Mouse (Mus musculus): ENCODE measurements around the gene Ercc2. TPM values are rescaled to one million over a fixed set of nuclear protein-coding genes. Genes with fewer than 3 reads are reported as not detected.

Gene Ercc2
- polyA plus RNA-seq, 1 experiment from 2014 or later: 24.4 TPM

DNA sequence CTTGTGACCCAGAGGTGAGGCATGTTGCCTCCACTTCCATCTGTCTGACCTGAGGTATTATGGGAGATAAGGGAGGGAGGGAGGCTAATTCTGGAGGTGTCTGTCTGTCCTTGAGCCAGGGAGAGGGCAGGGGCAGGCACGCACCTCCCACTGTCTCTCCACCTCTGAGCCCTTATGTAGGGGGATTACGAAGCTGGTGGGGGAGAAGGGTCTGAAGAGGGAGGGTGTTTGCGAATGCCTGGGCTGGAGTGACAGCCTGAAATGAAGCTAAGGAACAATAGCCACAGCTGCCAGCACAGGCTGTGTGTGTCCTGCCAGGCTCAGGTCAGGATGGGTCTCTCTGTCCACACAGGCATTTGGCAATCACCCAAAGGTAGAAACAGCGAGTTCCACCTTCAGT is 19.5 kb upstream of the Ercc2 start:
- peaks cover 34% of the 10 kb centered on the region for H3K4me1 ChIP-seq (replicated peaks)
- H3K4me2 ChIP-seq: peak overlapping the region; percentile 96
- H3K4me3 ChIP-seq: no peak overlapping the region
- 34% methylated on average over 4 of the region's 4 CpGs for WGBS
- peaks cover 3% of the 10 kb centered on the region; the same call in 1 of the 2 replicates for H3K36me3 ChIP-seq
- H3K9ac ChIP-seq: no peak overlapping the region
- H3K9me3 ChIP-seq: no peaks in the 10 kb centered on the region
- no peak overlapping the region for H3K27ac ChIP-seq (replicated peaks)
- H3K27me3 ChIP-seq: peaks cover 15% of the 10 kb centered on the region
- no peak for ATAC-seq (ENCODE audit: low FRiP score, low read depth)

DNA sequence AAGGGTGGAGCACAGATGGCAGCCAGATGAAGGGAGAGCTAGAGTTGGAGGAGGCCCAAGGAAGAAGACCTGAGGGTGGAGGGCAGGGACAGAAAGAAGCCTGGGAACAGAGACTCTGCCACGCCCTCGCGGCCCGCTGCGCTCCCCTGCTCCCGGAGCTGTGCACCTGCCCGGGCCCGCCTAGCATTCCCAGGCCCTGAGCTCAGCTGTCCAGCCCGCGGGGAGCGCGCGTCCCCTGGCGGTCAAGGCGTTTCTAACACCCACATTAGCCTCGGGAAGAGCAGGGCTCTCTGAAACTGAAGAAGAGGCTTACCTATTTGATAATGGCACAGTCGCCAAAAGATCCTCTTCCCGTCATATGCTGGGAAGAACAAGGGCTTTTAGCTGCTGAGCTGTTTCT is 17.9 kb upstream of the Ercc2 start:
- Histone ChIP-seq H3K4me1 (replicated peaks) (peaks cover 24% of the 10 kb centered on the region), H3K9me3 (no peaks in the 10 kb centered on the region), H3K27me3 (peaks cover 21% of the 10 kb centered on the region), H3K4me2 (no peak overlapping the region), H3K27ac (replicated peaks) (no peak overlapping the region), H3K36me3 (no peaks in the 10 kb centered on the region), H3K4me3 (no peak overlapping the region), H3K9ac (no peak overlapping the region)
- WGBS: 4% methylated on average over 18 of the region's 18 CpGs
- no peak for ATAC-seq (ENCODE audit: low FRiP score, low read depth)

- Histone ChIP-seq H3K4me1 (replicated peaks) (peaks cover 26% of the 10 kb centered on the region), H3K4me2 (no peak overlapping the region), H3K27ac (replicated peaks) (no peak overlapping the region), H3K9me3 (no peaks in the 10 kb centered on the region), H3K27me3 (peaks cover 23% of the 10 kb centered on the region), H3K9ac (no peak overlapping the region), H3K4me3 (no peak overlapping the region), H3K36me3 (no peaks in the 10 kb centered on the region)
- ATAC-seq (ENCODE audit: low FRiP score, low read depth): no peak
- WGBS: 85% methylated on average over 4 of the region's 4 CpGs
These were observed 16.4 kb upstream of the Ercc2 start for GRCm38 (mm10) chr7:19365376-19365775.

- Histone ChIP-seq H3K27me3 (peaks cover 7% of the 10 kb centered on the region; the same call in 1 of the 2 replicates), H3K9ac (no peak overlapping the region), H3K4me1 (replicated peaks) (peaks cover 5% of the 10 kb centered on the region), H3K27ac (replicated peaks) (no peak overlapping the region), H3K9me3 (no peaks in the 10 kb centered on the region), H3K4me3 (no peak overlapping the region), H3K36me3 (no peaks in the 10 kb centered on the region), H3K4me2 (no peak overlapping the region)
- ATAC-seq (ENCODE audit: low FRiP score, low read depth): no peak
- whole genome bisulfite sequencing: 25% methylated on average over 16 of the region's 16 CpGs
These were observed 13.4 kb upstream of the Ercc2 start for GRCm38 (mm10) chr7:19368380-19368779.

GRCm38 (mm10) chr7:19369823-19370425 is 11.9 kb upstream of the Ercc2 start:
- H3K9ac ChIP-seq: peak overlapping the region; percentile 54
- peak overlapping the region; percentile 42 for H3K4me3 ChIP-seq
- H3K4me2 ChIP-seq: peak overlapping the region; percentile 70
- H3K27me3 ChIP-seq: peaks cover 7% of the 10 kb centered on the region; the same call in 1 of the 2 replicates
- H3K27ac ChIP-seq (replicated peaks): no peak overlapping the region
- WGBS: 11% methylated on average over 45 of the region's 46 CpGs
- no peaks in the 10 kb centered on the region for H3K9me3 ChIP-seq
- ATAC-seq (ENCODE audit: low FRiP score, low read depth): peak; percentile 84
- peaks cover 5% of the 10 kb centered on the region for H3K4me1 ChIP-seq (replicated peaks)
- no peaks in the 10 kb centered on the region for H3K36me3 ChIP-seq

- Histone ChIP-seq H3K36me3 (no peaks in the 10 kb centered on the region), H3K9me3 (no peaks in the 10 kb centered on the region), H3K4me2 (no peak overlapping the region), H3K9ac (no peak overlapping the region), H3K4me1 (replicated peaks) (peaks cover 5% of the 10 kb centered on the region), H3K27ac (replicated peaks) (no peak overlapping the region), H3K4me3 (no peak overlapping the region), H3K27me3 (peaks cover 7% of the 10 kb centered on the region; the same call in 1 of the 2 replicates)
- ATAC-seq (ENCODE audit: low FRiP score, low read depth): no peak
- 84% methylated on average over 2 of the region's 2 CpGs for WGBS
These were observed 8.4 kb upstream of the Ercc2 start for GRCm38 (mm10) chr7:19373367-19373766.

DNA sequence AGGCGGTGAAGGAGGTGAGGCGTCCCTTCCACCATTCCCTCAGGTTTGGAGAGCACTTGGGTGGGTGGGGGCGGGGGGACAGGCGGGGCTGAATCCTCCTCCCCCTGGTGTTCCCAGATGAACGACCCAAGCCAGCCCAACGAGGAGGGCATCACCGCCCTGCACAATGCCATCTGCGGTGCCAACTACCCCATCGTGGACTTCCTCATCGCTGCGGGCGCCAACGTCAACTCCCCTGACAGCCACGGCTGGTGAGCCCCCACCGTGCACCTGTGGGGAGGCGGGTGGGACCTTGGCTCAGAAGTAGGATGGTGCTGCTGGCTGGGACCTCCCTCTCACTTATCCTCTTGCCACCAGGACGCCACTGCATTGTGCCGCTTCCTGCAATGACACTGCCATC is 6.4 kb upstream of the Ercc2 start:
- no peaks in the 10 kb centered on the region for H3K9me3 ChIP-seq
- H3K4me3 ChIP-seq: no peak overlapping the region
- no peaks in the 10 kb centered on the region for H3K36me3 ChIP-seq
- no peak overlapping the region for H3K27ac ChIP-seq (replicated peaks)
- H3K27me3 ChIP-seq: no peaks in the 10 kb centered on the region
- no peaks in the 10 kb centered on the region for H3K4me1 ChIP-seq (replicated peaks)
- WGBS: 81% methylated on average over 18 of the region's 18 CpGs
- H3K4me2 ChIP-seq: no peak overlapping the region
- ATAC-seq (ENCODE audit: low FRiP score, low read depth): no peak
- no peak overlapping the region for H3K9ac ChIP-seq

- no peak overlapping the region for H3K27ac ChIP-seq (replicated peaks)
- H3K4me3 ChIP-seq: no peak overlapping the region
- no peak overlapping the region for H3K9ac ChIP-seq
- H3K4me2 ChIP-seq: no peak overlapping the region
- no peaks in the 10 kb centered on the region for H3K36me3 ChIP-seq
- ATAC-seq (ENCODE audit: low FRiP score, low read depth): no peak
- no peaks in the 10 kb centered on the region for H3K9me3 ChIP-seq
- H3K27me3 ChIP-seq: no peaks in the 10 kb centered on the region
- H3K4me1 ChIP-seq (replicated peaks): no peaks in the 10 kb centered on the region
- WGBS: 86% methylated on average over 4 of the region's 4 CpGs
These were observed 5.8 kb upstream of the Ercc2 start for GRCm38 (mm10) chr7:19376019-19376418.

DNA sequence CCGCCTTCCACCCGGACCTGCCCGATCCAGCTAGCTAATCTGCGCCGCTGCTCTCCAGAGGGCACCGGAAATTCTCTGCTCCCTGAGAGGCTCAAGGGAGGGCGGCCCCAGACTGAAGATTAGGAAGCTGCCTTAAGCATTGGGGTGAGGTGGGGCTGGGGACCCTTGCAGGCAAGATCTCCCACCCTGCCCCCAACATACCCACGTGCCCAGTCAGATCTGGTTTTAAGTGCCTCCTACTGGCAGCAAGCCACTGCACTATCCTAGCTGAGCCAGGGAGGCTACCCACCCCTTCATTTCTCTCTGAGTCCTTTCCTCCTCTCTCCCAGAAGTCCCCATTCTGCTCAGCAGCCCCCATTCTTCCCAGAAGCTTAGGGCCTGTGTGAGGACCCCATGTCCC is 3.8 kb upstream of the Ercc2 start:
- Histone ChIP-seq H3K4me2 (no peak overlapping the region), H3K4me1 (replicated peaks) (peaks cover 6% of the 10 kb centered on the region), H3K27me3 (no peaks in the 10 kb centered on the region), H3K9me3 (no peaks in the 10 kb centered on the region), H3K36me3 (no peaks in the 10 kb centered on the region), H3K9ac (no peak overlapping the region), H3K4me3 (no peak overlapping the region), H3K27ac (replicated peaks) (no peak overlapping the region)
- no peak for ATAC-seq (ENCODE audit: low FRiP score, low read depth)
- 74% methylated on average over 8 of the region's 8 CpGs for WGBS

GRCm38 (mm10) chr7:19382166-19382541 is 344 bp downstream of the Ercc2 start:
- Histone ChIP-seq H3K27me3 (no peaks in the 10 kb centered on the region), H3K27ac (replicated peaks) (peak overlapping the region; percentile 71), H3K4me2 (peak overlapping the region; percentile 58), H3K9me3 (no peaks in the 10 kb centered on the region), H3K4me1 (replicated peaks) (peaks cover 17% of the 10 kb centered on the region), H3K9ac (peak overlapping the region; percentile 82), H3K4me3 (peak overlapping the region; percentile 93), H3K36me3 (peaks cover 23% of the 10 kb centered on the region)
- WGBS: under 1% methylated on average over 28 of the region's 37 CpGs
- peak; percentile 64 for ATAC-seq (ENCODE audit: low FRiP score, low read depth)

- Histone ChIP-seq H3K4me1 (replicated peaks) (peaks cover 17% of the 10 kb centered on the region), H3K4me3 (no peak overlapping the region), H3K4me2 (0 out of 2 replicates have a peak overlapping the region, but pooled peaks have one; percentile 58), H3K36me3 (peaks cover 33% of the 10 kb centered on the region), H3K27ac (replicated peaks) (no peak overlapping the region), H3K9me3 (no peaks in the 10 kb centered on the region), H3K27me3 (no peaks in the 10 kb centered on the region), H3K9ac (no peak overlapping the region)
- no peak for ATAC-seq (ENCODE audit: low FRiP score, low read depth)
- WGBS: 84% methylated on average over 9 of the region's 9 CpGs
These were observed 1.9 kb downstream of the Ercc2 start for GRCm38 (mm10) chr7:19383708-19384107.

GRCm38 (mm10) chr7:19388699-19389413 is 7.0 kb downstream of the Ercc2 start:
- H3K9ac ChIP-seq: no peak overlapping the region
- no peak overlapping the region for H3K27ac ChIP-seq (replicated peaks)
- peaks cover 3% of the 10 kb centered on the region; the same call in 1 of the 2 replicates for H3K4me1 ChIP-seq (replicated peaks)
- ATAC-seq (ENCODE audit: low FRiP score, low read depth): no peak
- 62% methylated on average over 10 of the region's 10 CpGs for WGBS
- H3K4me3 ChIP-seq: no peak overlapping the region
- H3K27me3 ChIP-seq: no peaks in the 10 kb centered on the region
- peaks cover 70% of the 10 kb centered on the region for H3K36me3 ChIP-seq
- H3K4me2 ChIP-seq: no peak overlapping the region
- H3K9me3 ChIP-seq: no peaks in the 10 kb centered on the region

Measured in hindbrain, embryonic 15.5 days (tissue).